Mouse (Mus musculus) C2C12 (cell line): Measurements from ENCODE around the gene Nol9.

Experiments
- CEBPB ChIP-seq: IDR thresholded peaks from one replicate; pipeline ENCODE4 v1.6.1; 2011; ENCODE audit warnings: low read depth, mild to moderate bottlenecking, control low read depth, moderate library complexity
- CTCF ChIP-seq: IDR thresholded peaks from one replicate; pipeline ENCODE4 v1.5.1; 2011; ENCODE audit not compliant: control insufficient read depth, insufficient read depth, insufficient read length
- MAX ChIP-seq: IDR thresholded peaks from one replicate; pipeline ENCODE4 v1.6.1; 2011; ENCODE audit warnings: mild to moderate bottlenecking, control low read depth
- MYOD1 ChIP-seq: IDR thresholded peaks from one replicate; pipeline ENCODE4 v1.6.1; 2011; ENCODE audit warnings: low read depth; ENCODE audit not compliant: control insufficient read depth, insufficient read length
- MYOG ChIP-seq: IDR thresholded peaks from one replicate; pipeline ENCODE4 v1.6.1; 2011; ENCODE audit not compliant: control insufficient read depth, insufficient read length; ENCODE audit errors: extremely low read depth
- USF1 ChIP-seq: IDR thresholded peaks from one replicate; pipeline ENCODE4 v1.6.1; 2011; ENCODE audit warnings: low read depth, mild to moderate bottlenecking, control low read depth, moderate library complexity

DNA sequence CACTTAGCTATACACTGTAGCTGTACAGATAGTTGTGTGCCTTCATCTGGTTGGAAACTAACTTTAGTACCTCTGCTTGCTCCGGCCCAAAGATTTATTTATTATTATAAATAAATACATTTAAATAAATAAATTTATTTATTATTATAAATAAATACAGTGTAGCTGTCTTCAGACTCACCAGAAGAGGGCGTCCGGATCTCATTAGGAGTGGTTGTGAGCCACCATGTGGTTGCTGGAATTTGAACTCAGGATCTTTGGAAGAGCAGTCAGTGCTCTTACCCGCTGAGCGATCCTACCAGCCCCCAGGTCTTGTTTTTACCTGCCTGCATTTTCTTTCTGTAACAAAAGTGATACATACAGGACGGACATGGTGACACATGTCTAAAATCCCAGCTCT, 33.0 kb upstream of the Nol9 start:
- no peak for TF ChIP-seq MAX
- TF ChIP-seq CTCF, result no peak
- no peak for TF ChIP-seq CEBPB
- TF ChIP-seq MYOG, result no peak
- no peak for TF ChIP-seq USF1
- no peak for TF ChIP-seq MYOD1
